Mouse (Mus musculus) embryonic fibroblast, embryonic 13.5 days (primary cell): Measurements from ENCODE around the gene Dpysl5.
"Not testable (repeated sequence)": the region's sequence is repeated elsewhere in the genome, so short reads cannot be mapped to it uniquely, and the experiment has no call there.

Source experiments
- CTCF ChIP-seq: IDR thresholded peaks from 2 replicates; pipeline ENCODE4 v1.5.1; 2011; ENCODE audit warnings: mild to moderate bottlenecking, control low read depth, low read length, moderate library complexity, borderline replicate concordance; ENCODE audit not compliant: insufficient read depth
- POLR2A ChIP-seq: IDR thresholded peaks from 2 replicates; pipeline ENCODE4 v1.6.1; 2011; ENCODE audit warnings: low read depth, mild to moderate bottlenecking, control low read depth, low read length, moderate library complexity

- not testable (repeated sequence) for TF ChIP-seq CTCF, POLR2A
These were observed 10.0 kb upstream of the Dpysl5 start for GRCm38 (mm10) chr5:30701373-30701772.
